Mouse (Mus musculus): ENCODE measurements around the gene Sardh.

Sardh gene

DNA sequence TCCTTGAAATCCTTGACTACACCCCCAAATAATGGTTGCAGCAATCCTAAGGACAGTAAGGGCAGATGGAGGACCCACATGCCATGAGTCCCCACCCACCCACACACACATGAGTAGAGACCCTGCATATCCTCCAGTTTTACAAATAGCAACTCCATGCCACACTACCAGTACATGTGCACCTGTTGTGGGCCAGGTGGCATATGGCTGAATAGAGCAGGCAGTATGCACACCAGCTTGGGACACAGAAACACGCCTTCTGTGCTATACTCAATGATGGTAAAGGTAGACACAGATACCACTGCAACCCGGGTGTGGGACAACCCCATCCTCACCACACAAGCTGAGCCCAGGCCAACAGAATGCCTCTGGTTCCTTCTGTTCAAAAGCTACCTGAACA, 82.1 kb downstream of the Sardh start:
- WGBS: 62% methylated on average over 2 of the region's 2 CpGs

DNA sequence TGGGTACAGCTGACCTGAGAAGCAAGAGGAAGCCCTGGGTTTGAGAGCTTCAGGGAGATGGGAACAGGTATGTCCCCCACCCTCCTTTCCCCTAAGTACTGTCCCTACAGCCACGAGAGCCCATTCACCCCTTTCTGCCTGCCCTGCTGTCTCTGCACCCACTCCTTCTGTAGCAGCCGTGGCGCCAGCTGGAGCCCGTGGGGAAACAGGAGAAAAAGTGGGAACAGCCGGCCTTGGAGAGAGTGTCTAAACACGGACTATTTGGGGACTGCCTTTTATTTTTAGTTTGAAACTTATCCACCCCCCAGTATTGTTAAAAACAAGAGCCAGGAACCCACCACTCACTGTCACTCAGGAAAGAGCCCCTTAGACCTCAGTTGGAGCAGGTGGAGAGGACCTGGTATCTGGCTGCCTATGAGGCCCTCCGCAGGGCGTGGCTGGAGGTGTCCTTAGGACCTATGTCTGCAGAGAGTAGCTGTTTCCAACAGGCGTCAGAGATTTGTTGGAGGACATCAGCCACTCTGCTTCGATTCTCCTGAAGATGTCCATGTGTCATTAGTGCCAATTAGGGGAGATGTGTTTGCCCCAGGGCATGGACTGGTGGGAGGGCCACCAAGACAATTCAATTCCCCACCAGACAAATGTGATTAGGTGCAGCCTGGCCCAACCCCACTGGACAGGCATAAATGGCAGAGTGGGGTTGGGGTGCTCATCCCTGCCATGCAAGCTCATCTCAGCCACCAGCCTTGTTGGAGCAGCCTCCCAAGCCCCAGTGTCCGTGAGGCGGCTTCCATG, 83.1 kb downstream of the Sardh start, which contains the start of gene Dbh:
TSS of gene Dbh (plus strand) at position 438 of the 795 bp plus-strand sequence.
- WGBS: 64% methylated on average over 12 of the region's 12 CpGs

DNA sequence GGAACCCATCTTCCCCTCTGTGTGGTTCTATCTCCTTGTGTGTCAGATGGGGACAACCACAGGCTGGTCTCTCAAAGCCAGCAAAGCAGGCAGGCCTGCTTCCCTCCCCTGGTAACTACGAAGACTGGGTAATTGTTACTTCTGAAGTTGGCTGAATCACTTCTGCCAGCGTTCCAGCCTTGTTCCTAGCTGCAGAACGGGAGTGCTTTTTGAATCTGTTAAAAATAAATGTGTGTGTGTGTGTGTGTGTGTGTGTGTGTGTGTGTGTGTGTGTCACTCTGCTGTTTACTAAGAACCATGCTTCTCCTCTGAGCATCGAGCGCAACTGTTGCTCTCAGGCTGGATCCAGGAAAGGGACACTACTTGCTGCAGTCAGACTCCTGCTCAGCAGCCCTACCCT, 84.3 kb downstream of the Sardh start:
- 18% methylated on average over 5 of the region's 5 CpGs for WGBS

DNA sequence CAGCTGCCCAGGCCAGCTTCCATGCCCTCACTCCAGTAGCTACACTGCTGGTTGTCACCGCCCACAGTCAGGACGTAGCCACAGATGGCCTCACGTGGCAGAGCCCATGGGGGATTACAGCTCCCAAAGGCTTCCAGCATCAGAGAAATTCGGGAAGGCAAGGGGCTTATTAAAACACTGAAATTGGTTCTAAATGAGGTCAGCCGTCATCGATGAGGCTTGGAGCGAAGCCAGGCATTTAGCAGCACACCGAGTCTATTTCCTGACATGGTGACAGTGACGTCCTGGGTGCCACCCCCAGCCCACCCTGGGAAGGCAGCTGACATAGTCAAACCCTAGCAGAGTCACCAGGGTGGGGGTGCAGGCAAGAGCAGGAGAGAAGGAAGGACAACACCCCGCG, 85.5 kb downstream of the Sardh start:
- 50% methylated on average over 11 of the region's 11 CpGs for WGBS

DNA sequence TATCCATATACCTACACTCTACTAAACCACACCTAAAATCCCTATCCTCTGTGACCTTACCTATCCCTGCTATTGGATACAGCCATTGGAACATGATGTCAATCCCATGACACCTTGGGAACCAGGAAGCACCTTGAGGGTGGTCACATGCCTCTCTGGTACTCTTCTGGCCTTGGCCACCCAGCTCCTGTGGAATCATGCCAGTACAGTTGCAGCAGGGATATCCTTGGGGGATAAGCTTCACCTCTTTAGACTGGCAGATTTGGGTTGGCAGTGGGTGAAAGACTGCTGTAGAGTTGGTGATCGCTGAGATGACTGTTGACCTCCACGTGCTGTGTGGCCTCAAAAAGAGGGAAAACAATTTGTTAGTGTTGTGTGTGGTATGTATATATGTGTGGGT, 86.6 kb downstream of the Sardh start:
- 82% methylated on average over 2 of the region's 2 CpGs for WGBS

DNA sequence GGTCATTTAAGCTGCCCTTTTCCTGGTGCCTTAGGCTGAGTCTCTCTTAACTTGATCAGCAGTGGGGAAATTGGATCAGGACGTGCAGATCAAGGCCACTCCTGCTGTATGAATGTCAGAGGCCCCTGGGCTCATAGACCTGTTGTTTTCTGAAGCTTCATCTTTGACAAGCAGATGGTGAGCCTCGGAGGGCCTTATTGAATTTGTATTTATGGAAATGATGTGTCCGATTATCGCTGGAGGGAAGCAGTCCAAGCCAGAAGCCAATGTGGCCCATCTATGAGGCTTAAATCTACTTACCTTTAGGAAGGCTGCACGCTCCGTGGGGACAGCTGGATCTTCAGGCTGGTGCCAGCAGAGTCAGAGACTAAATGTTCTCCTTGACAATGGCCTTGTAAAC, 91.5 kb downstream of the Sardh start:
- WGBS: 71% methylated on average over 6 of the region's 6 CpGs

DNA sequence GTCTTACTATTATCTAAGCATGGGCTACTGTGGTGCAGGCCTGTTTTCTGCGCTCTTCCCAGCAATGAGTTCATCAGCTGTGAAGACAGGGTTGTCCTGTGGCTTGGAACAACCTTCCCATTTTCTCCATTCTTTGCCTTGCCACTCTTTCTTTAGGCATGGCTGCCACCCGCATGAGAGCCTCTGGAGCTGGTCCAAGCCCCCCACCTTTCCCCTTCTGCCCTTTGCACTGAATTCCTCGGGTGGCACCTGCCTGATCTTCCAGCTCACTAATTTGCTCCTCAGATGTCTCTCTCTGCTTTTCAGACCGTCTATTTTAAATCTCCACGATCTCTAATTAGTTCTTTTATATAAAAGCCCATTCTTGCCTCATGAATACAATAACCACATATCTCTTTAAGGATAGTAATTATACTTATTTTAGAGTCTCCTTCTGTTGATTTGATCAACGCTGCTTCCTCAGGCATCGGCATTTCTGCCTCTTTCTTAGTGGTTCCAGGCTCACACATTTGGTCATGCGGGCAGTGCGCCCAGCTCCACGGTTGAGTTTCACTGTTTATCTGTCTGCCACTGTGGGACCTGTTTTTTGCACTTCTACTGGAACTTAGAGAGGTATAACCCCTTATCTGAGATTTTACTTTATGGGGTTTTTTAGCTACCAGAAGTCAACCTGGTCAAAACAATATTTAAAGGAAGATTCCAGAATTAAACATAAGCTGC, 93.5 kb downstream of the Sardh start:
- 62% methylated on average over 10 of the region's 10 CpGs for WGBS

DNA sequence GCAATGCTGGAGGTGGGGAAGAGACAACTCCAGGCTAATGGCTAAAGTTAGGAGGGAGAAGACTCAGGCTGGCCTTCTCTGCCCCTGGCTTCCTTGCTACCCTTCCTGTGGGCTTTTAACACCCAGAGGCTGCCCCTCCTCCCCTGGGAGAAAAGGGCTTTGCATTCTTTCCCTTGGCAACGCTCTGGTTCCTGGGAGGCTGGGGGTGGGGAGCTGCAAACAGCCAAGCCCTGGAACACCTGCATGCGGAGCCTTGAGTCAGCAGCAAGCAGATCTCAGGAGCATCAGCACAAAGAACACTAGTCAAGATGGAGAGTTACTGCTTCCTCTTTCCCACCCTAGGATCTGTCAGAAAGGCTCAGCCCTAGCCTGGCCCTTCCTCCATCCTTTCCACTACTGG, 98.7 kb downstream of the Sardh start:
- WGBS: 21% methylated on average over 2 of the region's 2 CpGs

DNA sequence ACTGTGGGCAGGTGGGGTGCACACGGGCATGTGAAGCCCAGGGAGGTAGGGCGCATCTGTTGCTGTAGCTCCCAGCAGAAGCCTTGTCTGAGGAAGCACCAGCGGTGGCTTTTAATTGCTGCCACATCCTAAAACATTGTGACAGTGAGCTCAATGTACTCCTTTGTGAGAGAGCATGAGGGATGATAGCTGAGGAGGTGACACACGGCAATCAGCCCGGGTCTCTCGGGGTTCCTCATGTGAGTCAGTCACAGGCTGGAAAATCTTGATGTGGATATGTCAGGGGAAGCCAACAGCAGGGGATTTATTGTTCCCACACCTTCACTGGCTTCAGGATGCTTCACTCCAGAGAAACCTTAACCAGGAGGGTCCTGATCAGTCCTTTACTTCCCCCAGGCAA, 101.3 kb downstream of the Sardh start:
- WGBS: 79% methylated on average over 6 of the region's 6 CpGs

DNA sequence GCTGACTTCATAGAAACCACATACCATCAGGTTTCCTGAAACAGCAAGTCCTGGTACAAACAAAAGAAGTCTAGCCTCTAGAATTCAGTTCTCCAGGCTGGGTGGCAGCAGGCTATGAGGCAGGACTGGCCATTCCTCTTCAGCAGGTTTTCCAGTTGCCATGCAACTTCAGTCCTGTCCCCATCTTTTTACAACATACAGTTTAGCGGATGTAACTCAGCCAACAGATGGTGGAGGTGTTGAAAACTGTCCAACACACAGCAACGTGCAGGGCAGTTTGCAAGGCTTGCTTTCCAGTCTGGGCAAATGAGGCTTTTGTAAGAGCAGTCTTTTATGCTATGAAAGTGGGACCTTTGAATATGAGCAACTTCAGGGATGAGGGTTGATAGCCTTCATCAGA, 103.2 kb downstream of the Sardh start:
- WGBS: 37% methylated on average over 2 of the region's 2 CpGs

DNA sequence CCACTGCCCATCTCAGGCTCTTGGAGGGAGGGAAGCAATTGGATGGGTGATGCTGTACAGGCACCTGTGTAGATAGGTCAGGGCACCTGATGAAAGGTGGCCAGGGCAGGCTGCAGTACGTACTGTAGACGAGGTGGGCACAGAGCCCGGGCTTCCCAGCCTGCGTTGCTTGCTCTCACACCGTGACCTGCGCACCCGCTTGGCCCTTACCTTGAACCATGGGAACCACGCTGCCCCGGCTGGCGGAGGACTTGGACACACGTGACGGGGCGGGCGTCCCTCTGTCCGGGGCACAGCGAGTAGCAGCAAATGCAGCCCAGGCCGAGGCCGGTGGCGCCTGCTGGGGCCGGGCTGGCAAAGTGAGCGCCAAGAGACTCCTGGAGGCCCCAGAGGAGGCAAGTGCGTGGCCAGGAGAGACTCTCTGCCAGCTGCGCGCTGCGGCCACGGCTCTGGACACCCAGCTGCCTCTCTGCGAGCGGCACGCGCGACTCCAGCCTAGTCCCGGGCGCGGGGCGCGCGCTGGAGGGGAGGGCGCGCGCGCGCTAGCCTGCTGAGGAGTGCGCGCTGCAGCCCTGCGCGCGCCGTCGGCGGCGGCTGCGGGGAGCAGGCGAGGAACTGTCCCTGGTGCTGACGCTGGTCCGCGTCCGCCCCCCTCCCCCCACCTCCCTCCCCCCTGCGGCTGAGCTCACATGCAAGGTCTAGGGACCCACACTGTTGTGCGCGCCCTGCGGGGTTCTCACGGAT, 106.0 kb downstream of the Sardh start, which contains the start of gene Fam163b:
TSS of gene Fam163b (minus strand) at position 542 of the 744 bp plus-strand sequence.
- WGBS: 2% methylated on average over 61 of the region's 62 CpGs

All from cerebral cortex, adult 2 months (tissue).